Mouse (Mus musculus): ENCODE data around the gene Ostn. TPM values are rescaled to one million over a fixed set of nuclear protein-coding genes. Genes with fewer than 3 reads are reported as not detected.

Ostn gene
- total and polyA plus RNA-seq, 3 experiments, result not detected

- Histone ChIP-seq H3K4me1 (ENCODE audit: insufficient read depth, low read depth, low read length) (peaks cover 5% of the 10 kb centered on the region), H3K9me3 (replicated peaks) (no peaks in the 10 kb centered on the region), H3K4me3 (ENCODE audit: low read depth, low read length) (no peak overlapping the region), H3K27me3 (ENCODE audit: insufficient read depth, low read length) (no peaks in the 10 kb centered on the region), H3K36me3 (replicated peaks) (peaks cover 13% of the 10 kb centered on the region)
- no peak for DNase-seq (ENCODE audit: low spot score)
- no peak for ATAC-seq (ENCODE audit: extremely low read depth, insufficient number of reproducible peaks, low FRiP score, poor library complexity, severe bottlenecking)
- no peak for TF ChIP-seq GATA1 (IDR thresholded peaks at IDR 0.05; ENCODE audit: borderline replicate concordance, low read length)
- no peak for TF ChIP-seq POLR2AphosphoS5 (IDR thresholded peaks at IDR 0.05; ENCODE audit: insufficient replicate concordance, low read depth, low read length)
- TF ChIP-seq CTCF (IDR thresholded peaks at IDR 0.05; ENCODE audit: low read depth, low read length), result no peak
These were observed 89.7 kb downstream of the Ostn start for GRCm38 (mm10) chr16:27396951-27397350.

- no peak for DNase-seq (ENCODE audit: low spot score)
- peaks cover 6% of the 10 kb centered on the region for H3K36me3 ChIP-seq (replicated peaks)
- no peak overlapping the region for H3K4me3 ChIP-seq (ENCODE audit: low read depth, low read length)
- no peak for TF ChIP-seq GATA1 (IDR thresholded peaks at IDR 0.05; ENCODE audit: borderline replicate concordance, low read length)
- TF ChIP-seq TAL1 (conservative IDR thresholded peaks at IDR 0.05; ENCODE audit: low read depth, low read length), result no peak
- no peak for TF ChIP-seq GATA2 (IDR thresholded peaks at IDR 0.05; ENCODE audit: borderline replicate concordance, low read depth, low read length)
- TF ChIP-seq POLR2AphosphoS5 (IDR thresholded peaks at IDR 0.05; ENCODE audit: insufficient replicate concordance, low read depth, low read length), result no peak
- no peak for TF ChIP-seq CTCF (IDR thresholded peaks at IDR 0.05; ENCODE audit: low read depth, low read length)
- no peak for ATAC-seq (ENCODE audit: extremely low read depth, insufficient number of reproducible peaks, low FRiP score, poor library complexity, severe bottlenecking)
- H3K4me1 ChIP-seq (ENCODE audit: insufficient read depth, low read depth, low read length), result peaks cover 4% of the 10 kb centered on the region
- no peaks in the 10 kb centered on the region for H3K9me3 ChIP-seq (replicated peaks)
- no peaks in the 10 kb centered on the region for H3K27me3 ChIP-seq (ENCODE audit: insufficient read depth, low read length)
These were observed 91.9 kb downstream of the Ostn start for GRCm38 (mm10) chr16:27399026-27399718.

GRCm38 (mm10) chr16:27399719-27400253 is 92.5 kb downstream of the Ostn start:
- no peaks in the 10 kb centered on the region for H3K27me3 ChIP-seq (ENCODE audit: insufficient read depth, low read length)
- H3K4me3 ChIP-seq (ENCODE audit: low read depth, low read length), result no peak overlapping the region
- DNase-seq (ENCODE audit: low spot score), result no peak
- no peaks in the 10 kb centered on the region for H3K9me3 ChIP-seq (replicated peaks)
- no peak for ATAC-seq (ENCODE audit: extremely low read depth, insufficient number of reproducible peaks, low FRiP score, poor library complexity, severe bottlenecking)
- peaks cover 4% of the 10 kb centered on the region for H3K4me1 ChIP-seq (ENCODE audit: insufficient read depth, low read depth, low read length)
- peaks cover 6% of the 10 kb centered on the region for H3K36me3 ChIP-seq (replicated peaks)
- TF ChIP-seq GATA1 (IDR thresholded peaks at IDR 0.05; ENCODE audit: borderline replicate concordance, low read length), result no peak
- no peak for TF ChIP-seq POLR2AphosphoS5 (IDR thresholded peaks at IDR 0.05; ENCODE audit: insufficient replicate concordance, low read depth, low read length)
- TF ChIP-seq TAL1 (conservative IDR thresholded peaks at IDR 0.05; ENCODE audit: low read depth, low read length), result no peak
- no peak for TF ChIP-seq GATA2 (IDR thresholded peaks at IDR 0.05; ENCODE audit: borderline replicate concordance, low read depth, low read length)
- TF ChIP-seq CTCF (IDR thresholded peaks at IDR 0.05; ENCODE audit: low read depth, low read length), result no peak

Other genes starting within 250 kb of the Ostn start
- not detected in 2 replicates for gene Uts2b, start 62.8 kb downstream of the Ostn start, total RNA-seq (2014; fragmentation: Nextera tagmentation)
- 0.17 TPM in 1 of 2 replicates, not detected in the other for gene Uts2b, start 62.8 kb downstream of the Ostn start, total RNA-seq (2017)
- not detected in 2 replicates for gene Uts2b, start 62.8 kb downstream of the Ostn start, polyA plus RNA-seq (2012)
- 127 and 138 TPM in 2 replicates for gene Ccdc50, start 81.4 kb downstream of the Ostn start, total RNA-seq (2014; fragmentation: Nextera tagmentation)
- gene Ccdc50, start 81.4 kb downstream of the Ostn start, total RNA-seq (2017), result 70.3 and 105 TPM in 2 replicates
- 17.8 and 30.6 TPM in 2 replicates for gene Ccdc50, start 81.4 kb downstream of the Ostn start, polyA plus RNA-seq (2012)